Mouse (Mus musculus): ENCODE measurements around the gene Actr1a. TPM values are rescaled to one million over a fixed set of nuclear protein-coding genes. Genes with fewer than 3 reads are reported as not detected.

The Actr1a gene
- total and polyA plus RNA-seq, 3 experiments: 73.3 to 90.5 (median 82.1) TPM

DNA sequence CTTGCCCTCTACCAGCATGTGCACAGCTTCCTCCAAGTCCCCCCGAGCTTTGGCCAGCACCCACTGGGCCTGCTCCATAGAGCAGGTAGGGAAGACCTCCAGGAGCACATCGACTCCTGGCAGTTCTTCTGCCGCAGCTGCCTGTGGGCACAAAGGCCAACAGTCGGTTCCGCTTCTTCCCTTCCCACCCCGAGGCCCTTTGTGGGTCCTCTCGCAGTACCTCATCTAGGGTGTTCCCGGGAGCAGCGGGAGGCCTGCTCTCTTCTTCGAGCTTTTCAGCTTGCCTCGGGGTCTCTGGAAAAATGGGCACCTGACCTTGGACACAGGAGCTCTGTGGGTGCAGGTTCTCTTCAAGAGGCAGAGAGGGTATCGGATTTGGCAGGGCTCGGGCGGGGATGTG is 64.2 kb downstream of the Actr1a start:
- 90% methylated on average over 14 of the region's 14 CpGs for WGBS
- Histone ChIP-seq H3K9ac (ENCODE audit: low read depth, low read length) (no peak overlapping the region), H3K79me2 (replicated peaks; ENCODE audit: control insufficient read depth, insufficient read depth, low read length) (no peaks in the 10 kb centered on the region), H3K27ac (no peak overlapping the region), H3K27me3 (ENCODE audit: control insufficient read depth, insufficient read depth, low read length) (no peaks in the 10 kb centered on the region), H3K36me3 (ENCODE audit: control insufficient read depth, insufficient read depth, low read length) (no peaks in the 10 kb centered on the region), H3K4me1 (ENCODE audit: control insufficient read depth, insufficient read depth, low read length) (peaks cover 7% of the 10 kb centered on the region), H3K4me3 (no peak overlapping the region)
- no peak for DNase-seq
- intact Hi-C loops (cut with DNase I): no loop called here
- TF ChIP-seq EP300 (IDR thresholded peaks at IDR 0.05; ENCODE audit: insufficient read depth, low read depth, low read length): no peak
- TF ChIP-seq CTCF (IDR thresholded peaks at IDR 0.05): no peak

DNA sequence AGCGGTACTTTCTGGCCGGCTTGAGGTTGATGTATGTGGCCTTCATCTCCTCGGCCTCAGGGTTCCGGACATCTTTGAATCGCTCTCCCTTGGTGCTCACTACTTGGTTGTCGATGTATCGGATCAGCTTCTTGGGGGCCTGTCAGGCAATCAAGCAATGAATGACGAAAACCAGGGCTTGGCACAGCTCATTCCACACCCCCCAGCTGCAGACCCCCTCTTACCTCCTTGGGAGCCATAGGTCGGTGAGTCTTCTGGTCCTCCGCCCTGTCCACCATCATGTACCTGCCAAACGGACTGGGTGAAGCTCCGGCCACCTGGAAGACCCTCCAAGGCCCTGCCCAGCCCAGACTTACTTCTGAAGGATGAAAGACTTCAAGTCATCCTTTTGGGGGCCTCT is 64.9 kb downstream of the Actr1a start:
- intact Hi-C loops (cut with DNase I): no loop called here
- Histone ChIP-seq H3K79me2 (replicated peaks; ENCODE audit: control insufficient read depth, insufficient read depth, low read length) (no peaks in the 10 kb centered on the region), H3K27me3 (ENCODE audit: control insufficient read depth, insufficient read depth, low read length) (no peaks in the 10 kb centered on the region), H3K4me3 (no peak overlapping the region), H3K27ac (no peak overlapping the region), H3K4me1 (ENCODE audit: control insufficient read depth, insufficient read depth, low read length) (peaks cover 7% of the 10 kb centered on the region), H3K36me3 (ENCODE audit: control insufficient read depth, insufficient read depth, low read length) (no peaks in the 10 kb centered on the region), H3K9ac (ENCODE audit: low read depth, low read length) (no peak overlapping the region)
- no peak for TF ChIP-seq EP300 (IDR thresholded peaks at IDR 0.05; ENCODE audit: insufficient read depth, low read depth, low read length)
- TF ChIP-seq CTCF (IDR thresholded peaks at IDR 0.05): no peak
- no peak for TF ChIP-seq POLR2A (IDR thresholded peaks at IDR 0.05; ENCODE audit: insufficient read depth, low read depth, low read length)
- 92% methylated on average over 12 of the region's 12 CpGs for WGBS
- no peak for DNase-seq

GRCm38 (mm10) chr19:46329951-46330350 is 65.6 kb downstream of the Actr1a start:
- intact Hi-C loops (cut with DNase I): no loop called here
- Histone ChIP-seq H3K4me1 (ENCODE audit: control insufficient read depth, insufficient read depth, low read length) (peaks cover 7% of the 10 kb centered on the region), H3K4me3 (no peak overlapping the region), H3K27ac (no peak overlapping the region), H3K27me3 (ENCODE audit: control insufficient read depth, insufficient read depth, low read length) (no peaks in the 10 kb centered on the region), H3K9ac (ENCODE audit: low read depth, low read length) (no peak overlapping the region), H3K79me2 (replicated peaks; ENCODE audit: control insufficient read depth, insufficient read depth, low read length) (no peaks in the 10 kb centered on the region), H3K36me3 (ENCODE audit: control insufficient read depth, insufficient read depth, low read length) (no peaks in the 10 kb centered on the region)
- WGBS: 5% methylated on average over 16 of the region's 16 CpGs
- no peak for TF ChIP-seq POLR2A (IDR thresholded peaks at IDR 0.05; ENCODE audit: insufficient read depth, low read depth, low read length)
- TF ChIP-seq EP300 (IDR thresholded peaks at IDR 0.05; ENCODE audit: insufficient read depth, low read depth, low read length): peak; percentile 70; the same call in 1 of the 2 replicates
- TF ChIP-seq CTCF (IDR thresholded peaks at IDR 0.05): peak; percentile 95
- peak; percentile 86 to 87 for DNase-seq

DNA sequence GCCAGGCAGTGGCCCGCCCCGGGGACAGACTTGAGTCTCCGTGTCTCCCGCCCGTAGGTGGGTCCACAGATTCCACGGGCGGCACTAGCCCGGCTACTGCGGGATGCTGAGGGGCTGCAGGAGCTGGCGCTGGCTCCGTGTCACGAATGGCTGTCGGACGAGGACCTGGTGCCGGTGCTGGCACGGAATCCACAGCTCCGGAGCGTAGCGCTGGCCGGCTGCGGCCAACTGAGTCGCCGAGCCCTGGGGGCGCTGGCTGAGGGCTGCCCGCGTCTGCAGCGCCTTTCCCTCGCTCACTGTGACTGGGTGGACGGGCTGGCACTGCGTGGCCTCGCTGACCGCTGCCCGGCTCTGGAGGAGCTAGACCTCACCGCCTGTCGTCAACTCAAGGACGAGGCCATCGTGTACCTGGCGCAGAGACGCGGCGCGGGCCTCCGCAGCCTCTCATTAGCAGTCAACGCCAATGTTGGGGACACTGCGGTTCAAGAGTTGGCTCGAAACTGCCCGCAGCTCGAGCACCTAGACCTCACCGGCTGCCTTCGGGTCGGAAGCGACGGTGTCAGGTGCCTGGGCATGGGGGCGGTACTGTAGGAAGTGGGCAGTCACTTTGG is 66.4 kb downstream of the Actr1a start:
- TF ChIP-seq CTCF (IDR thresholded peaks at IDR 0.05) (no peak), POLR2A (IDR thresholded peaks at IDR 0.05; ENCODE audit: insufficient read depth, low read depth, low read length) (no peak), EP300 (IDR thresholded peaks at IDR 0.05; ENCODE audit: insufficient read depth, low read depth, low read length) (no peak)
- H3K36me3 ChIP-seq (ENCODE audit: control insufficient read depth, insufficient read depth, low read length): no peaks in the 10 kb centered on the region
- 3% methylated on average over 54 of the region's 54 CpGs for WGBS
- peak overlapping the region; percentile 75 for H3K9ac ChIP-seq (ENCODE audit: low read depth, low read length)
- intact Hi-C loops (cut with DNase I): no loop called here
- H3K27me3 ChIP-seq (ENCODE audit: control insufficient read depth, insufficient read depth, low read length): no peaks in the 10 kb centered on the region
- no peaks in the 10 kb centered on the region for H3K79me2 ChIP-seq (replicated peaks; ENCODE audit: control insufficient read depth, insufficient read depth, low read length)
- H3K4me1 ChIP-seq (ENCODE audit: control insufficient read depth, insufficient read depth, low read length): peaks cover 7% of the 10 kb centered on the region
- H3K27ac ChIP-seq: peak overlapping the region; percentile 93
- peak overlapping the region; percentile 69 for H3K4me3 ChIP-seq
- no peak for DNase-seq

- Histone ChIP-seq H3K79me2 (replicated peaks; ENCODE audit: control insufficient read depth, insufficient read depth, low read length) (no peaks in the 10 kb centered on the region), H3K4me1 (ENCODE audit: control insufficient read depth, insufficient read depth, low read length) (peaks cover 7% of the 10 kb centered on the region), H3K27me3 (ENCODE audit: control insufficient read depth, insufficient read depth, low read length) (no peaks in the 10 kb centered on the region), H3K36me3 (ENCODE audit: control insufficient read depth, insufficient read depth, low read length) (no peaks in the 10 kb centered on the region), H3K9ac (ENCODE audit: low read depth, low read length) (peak within 1 kb of the TSS; percentile 75), H3K27ac (peak within 1 kb of the TSS; percentile 93), H3K4me3 (peak within 1 kb of the TSS; percentile 69)
- intact Hi-C loops (cut with DNase I): loop anchor here (1.0 kb wide), 2 partner anchors 10 to 24 kb away; partner anchors contain the start of genes Cuedc2 and Nfkb2
- peak; percentile 93 to 96 for DNase-seq
- WGBS: under 1% methylated on average over 81 of the region's 81 CpGs
- TF ChIP-seq POLR2A (IDR thresholded peaks at IDR 0.05; ENCODE audit: insufficient read depth, low read depth, low read length) (peak; percentile 93), EP300 (IDR thresholded peaks at IDR 0.05; ENCODE audit: insufficient read depth, low read depth, low read length) (0 out of 2 replicates have a peak, but pooled peaks have one; percentile 17), CTCF (IDR thresholded peaks at IDR 0.05) (no peak)
Measured at GRCm38 (mm10) chr19:46328081-46329030, 67.2 kb downstream of the Actr1a start, which contains the start of gene Fbxl15. Gene Fbxl15 (plus strand): TSS chr19:46328184.

Data from heart, adult 2 months (tissue).